8 mouse cellular contexts compared by ENCODE assay signal in the genomic region with DNA sequence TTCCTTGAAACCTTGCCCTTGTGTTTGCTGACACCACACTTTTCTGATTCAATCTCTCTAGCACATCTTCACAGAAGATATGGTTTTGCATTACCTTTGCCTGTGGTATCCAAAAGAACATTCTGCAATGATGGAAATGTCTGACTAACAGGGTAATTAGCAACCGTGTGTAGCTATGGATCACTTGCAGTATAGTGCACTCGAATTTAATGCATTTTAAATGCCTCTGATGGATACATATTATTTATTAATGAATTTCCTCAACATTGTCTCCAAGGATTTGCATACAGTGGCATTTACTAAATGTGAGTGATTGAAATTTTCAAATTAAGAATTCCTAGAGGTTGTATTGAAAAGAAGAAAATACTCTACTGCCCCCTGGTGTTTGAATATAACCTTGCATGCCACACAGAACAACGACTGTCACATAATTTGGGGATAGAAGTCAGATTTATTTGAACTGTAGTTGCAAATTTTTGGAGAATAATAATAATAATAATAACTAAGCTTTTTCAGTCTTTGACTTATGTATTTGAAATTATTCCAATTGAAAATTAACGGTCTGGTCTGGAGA. TPM values are rescaled to one million over a fixed set of nuclear protein-coding genes. Genes with fewer than 3 reads are reported as not detected.
DNase-seq lines count a peak whose midpoint lies in the region; ATAC-seq and TF ChIP-seq lines count a peak whose summit lies in the region.

No protein-coding gene starts in this region.

- H3K4me3 ChIP-seq in forebrain, embryonic 11.5 days (ENCODE audit: low read depth, low read length), result no peak overlapping the region
- no peak overlapping the region for H3K4me3 ChIP-seq in forebrain, embryonic 13.5 days
- H3K4me3 ChIP-seq in lung, adult 2 months (replicated peaks; ENCODE audit: extremely low read depth, low read depth, low read length), result no peak overlapping the region
- H3K4me3 ChIP-seq in midbrain, postnatal 0 days (ENCODE audit: low read depth, low read length), result no peak overlapping the region

- DNase-seq in forebrain, embryonic 11.5 days (ENCODE audit: low spot score), result no peak
- DNase-seq in lung, adult 2 months, result no peak
- DNase-seq in lung, postnatal 25 days (ENCODE audit: low spot score), result no peak
- peak; percentile 29 for DNase-seq in embryo, embryonic 9.5 days (ENCODE audit: extremely low spot score)
- DNase-seq in midbrain, postnatal 0 days (ENCODE audit: low spot score), result peak; percentile 66
- DNase-seq in adrenal gland, adult 8-10 months, result no peak
- no peak for DNase-seq in urinary bladder, postnatal 25 days (ENCODE audit: low spot score)

- no peaks in the 10 kb centered on the region for H3K36me3 ChIP-seq in forebrain, embryonic 11.5 days (ENCODE audit: control insufficient read depth, insufficient read depth, low read length)
- H3K36me3 ChIP-seq in forebrain, embryonic 13.5 days (ENCODE audit: poor library complexity, severe bottlenecking), result no peaks in the 10 kb centered on the region
- no peaks in the 10 kb centered on the region for H3K36me3 ChIP-seq in midbrain, postnatal 0 days (ENCODE audit: insufficient read depth, low read length)

- no peak for TF ChIP-seq POLR2A in lung, adult 2 months (IDR thresholded peaks at IDR 0.05; ENCODE audit: borderline replicate concordance, extremely low read depth, low read depth, low read length)

- no peak overlapping the region for H3K27ac ChIP-seq in forebrain, embryonic 11.5 days (ENCODE audit: low read depth, low read length)
- no peak overlapping the region for H3K27ac ChIP-seq in forebrain, embryonic 13.5 days
- H3K27ac ChIP-seq in midbrain, postnatal 0 days (ENCODE audit: low read depth, low read length), result no peak overlapping the region

- H3K27me3 ChIP-seq in forebrain, embryonic 11.5 days (ENCODE audit: control insufficient read depth, insufficient read depth, low read length), result no peaks in the 10 kb centered on the region
- no peaks in the 10 kb centered on the region for H3K27me3 ChIP-seq in forebrain, embryonic 13.5 days
- H3K27me3 ChIP-seq in midbrain, postnatal 0 days (ENCODE audit: insufficient read depth, low read length), result no peaks in the 10 kb centered on the region

- peak; percentile 10; the same call in 1 of the 2 replicates for TF ChIP-seq CTCF in lung, adult 2 months (IDR thresholded peaks at IDR 0.05; ENCODE audit: insufficient read depth, low read length)
- TF ChIP-seq CTCF in midbrain, postnatal 0 days (IDR thresholded peaks at IDR 0.05), result peak; percentile 78

- H3K9me3 ChIP-seq in forebrain, embryonic 11.5 days (ENCODE audit: control insufficient read depth, low read length), result no peaks in the 10 kb centered on the region
- no peaks in the 10 kb centered on the region for H3K9me3 ChIP-seq in forebrain, embryonic 13.5 days (replicated peaks)
- H3K9me3 ChIP-seq in midbrain, postnatal 0 days (ENCODE audit: low read length), result no peaks in the 10 kb centered on the region

- H3K4me2 ChIP-seq in forebrain, embryonic 11.5 days (ENCODE audit: low read depth, low read length, severe bottlenecking), result no peak overlapping the region
- H3K4me2 ChIP-seq in forebrain, embryonic 13.5 days, result no peak overlapping the region
- no peak overlapping the region for H3K4me2 ChIP-seq in midbrain, postnatal 0 days (ENCODE audit: low read depth, low read length, poor library complexity, severe bottlenecking)

- H3K4me1 ChIP-seq in forebrain, embryonic 11.5 days (replicated peaks; ENCODE audit: control insufficient read depth, insufficient read depth, low read length), result no peaks in the 10 kb centered on the region
- H3K4me1 ChIP-seq in forebrain, embryonic 13.5 days, result no peaks in the 10 kb centered on the region
- no peaks in the 10 kb centered on the region for H3K4me1 ChIP-seq in lung, adult 2 months (ENCODE audit: control insufficient read depth, insufficient read depth, low read length)
- H3K4me1 ChIP-seq in midbrain, postnatal 0 days (ENCODE audit: insufficient read depth, low read length), result no peaks in the 10 kb centered on the region

- no peak overlapping the region for H3K9ac ChIP-seq in forebrain, embryonic 11.5 days (ENCODE audit: low read length)
- H3K9ac ChIP-seq in forebrain, embryonic 13.5 days, result no peak overlapping the region
- H3K9ac ChIP-seq in midbrain, postnatal 0 days (replicated peaks; ENCODE audit: low read length, poor library complexity, severe bottlenecking), result no peak overlapping the region

- WGBS in forebrain, embryonic 11.5 days, result 52% methylated on average over 4 of the region's 4 CpGs
- 43% methylated on average over 4 of the region's 4 CpGs for WGBS in forebrain, embryonic 13.5 days
- WGBS in lung, adult 2 months, result 40% methylated on average over 4 of the region's 4 CpGs
- WGBS in midbrain, postnatal 0 days, result 43% methylated on average over 4 of the region's 4 CpGs

- ATAC-seq in forebrain, embryonic 11.5 days (replicated peaks; ENCODE audit: low FRiP score), result peak; percentile 49; the same call in 1 of the 2 replicates
- ATAC-seq in forebrain, embryonic 13.5 days, result no peak
- ATAC-seq in midbrain, postnatal 0 days (ENCODE audit: low FRiP score), result no peak

RNA-seq across cellular contexts. Expression of a gene that starts 15.0 kb away (rescaled TPM):
- not detected in 2 replicates for polyA plus RNA-seq in forebrain, embryonic 11.5 days (2014; fragmentation: Nextera tagmentation; extraction: Ambion mirVana)
- 0.03 TPM in 2 replicates for polyA plus RNA-seq in forebrain, embryonic 13.5 days (2015; fragmentation: Nextera tagmentation; extraction: Ambion mirVana)
- 28.4 and 62.1 TPM in 2 replicates for polyA plus RNA-seq in lung, adult 2 months (2012; rRNA removed)
- 0.55 and 0.76 TPM in 2 replicates for total RNA-seq in midbrain, postnatal 0 days (2014; rRNA removed)
- 0.26 and 0.27 TPM in 2 replicates for polyA plus RNA-seq in midbrain, postnatal 0 days (2015; fragmentation: Nextera tagmentation; extraction: Ambion mirVana)
- 10 to 100 TPM in 1 of 4 experiments, 1 to 10 TPM in 3; 5.0 to 12.8 (median 7.7) TPM for total RNA-seq in adrenal gland, adult 8-10 months (2022)

Comparison
In these comparisons a context has a peak if more than half of its experiments do, and no peak if none do; other contexts are left out.
1. DNase-seq: peak in embryo, embryonic 9.5 days (single experiment) and midbrain, postnatal 0 days (single experiment); none in forebrain, embryonic 11.5 days (single experiment), lung, adult 2 months (single experiment), lung, postnatal 25 days (single experiment), adrenal gland, adult 8-10 months (single experiment) and urinary bladder, postnatal 25 days (single experiment).
2. RNA of a gene that starts 15.0 kb away (polyA plus RNA-seq): 28.4 to 62.1 TPM in lung, adult 2 months; 0.26 to 0.27 TPM in midbrain, postnatal 0 days, 0.03 TPM in forebrain, embryonic 13.5 days and not detected in forebrain, embryonic 11.5 days; every median in the first group is over 10 times any median in the second.